Mouse (Mus musculus) hindbrain, postnatal 0 days (tissue): ENCODE results near the gene Sec24a. TPM values are rescaled to one million over a fixed set of nuclear protein-coding genes. Genes with fewer than 3 reads are reported as not detected.
"Not testable (repeated sequence)": the region's sequence is repeated elsewhere in the genome, so short reads cannot be mapped to it uniquely, and the experiment has no call there.

ENCODE experiments used
- ATAC-seq: fragments of 200-750 bp; cut with Nextera tagmentation; 2 replicates; pipeline ENCODE4 v1.8.0; 2017; ENCODE audit warnings: mild to moderate bottlenecking, moderate TSS enrichment, moderate library complexity
- DNase-seq: peaks from one replicate; pipeline ENCODE4 v3.0.0-alpha.2; 2015; ENCODE audit warnings: low spot score
- H3K27ac ChIP-seq: fragments of 300-500 bp; sonication (generic); 2 replicates; pipeline ENCODE4 v1.5.1; 2014; ENCODE audit warnings: mild to moderate bottlenecking
- H3K27me3 ChIP-seq: fragments of 300-500 bp; sonication (generic); 2 replicates; pipeline ENCODE4 v1.6.1; 2014; ENCODE audit warnings: low read length, mixed read lengths; ENCODE audit not compliant: insufficient read depth
- H3K36me3 ChIP-seq: fragments of 300-500 bp; sonication (generic); 2 replicates; pipeline ENCODE4 v1.6.1; 2014; ENCODE audit warnings: low read length, mixed read lengths; ENCODE audit not compliant: insufficient read depth
- H3K4me1 ChIP-seq: fragments of 300-500 bp; sonication (generic); 2 replicates; pipeline ENCODE4 v1.6.1; 2014; ENCODE audit warnings: antibody characterized with exemption, low read length, mixed read lengths; ENCODE audit not compliant: insufficient read depth
- H3K4me2 ChIP-seq: fragments of 300-500 bp; sonication (generic); 2 replicates; pipeline ENCODE4 v1.6.1; 2014; ENCODE audit warnings: low read depth, mild to moderate bottlenecking, low read length, moderate library complexity, mixed read lengths
- H3K4me3 ChIP-seq: fragments of 300-500 bp; sonication (generic); 2 replicates; pipeline ENCODE4 v1.5.1; 2014; ENCODE audit warnings: low read length
- H3K9ac ChIP-seq: fragments of 300-500 bp; sonication (generic); replicated peaks from 2 replicates; pipeline ENCODE4 v1.6.1; 2014; ENCODE audit warnings: mild to moderate bottlenecking, low read length, moderate library complexity, mixed read lengths
- H3K9me3 ChIP-seq: fragments of 300-500 bp; sonication (generic); 2 replicates; pipeline ENCODE4 v1.6.1; 2016; ENCODE audit warnings: low read length, mixed read lengths
- CTCF ChIP-seq: IDR thresholded peaks from 2 replicates; pipeline ENCODE4 v1.5.1; 2016; ENCODE audit warnings: antibody characterized with exemption, control low read depth, low read depth
- WGBS: fragments of 180-500 bp; shearing (Covaris S2); extraction: QIAGEN DNeasy Blood & Tissue Kit; methylation state at CpG from one replicate; pipeline ENCODE4 v1.1.7; 2014; 5-methylcytosine and 5-hydroxymethylcytosine counted together
- polyA plus RNA-seq: library from polyadenylated mRNA; unstranded; fragments of >200 nt; fragmentation: Nextera tagmentation; extraction: Ambion mirVana; gene quantifications from 2 replicates; pipeline ENCODE4 v1.2.1, GENCODE M21; 2015
- total RNA-seq: library from RNA; depleted of rRNA; stranded (reverse); fragments of >200 nt; gene quantifications from 2 replicates; pipeline ENCODE4 v1.2.3, GENCODE M21; 2014

Gene Sec24a
- total and polyA plus RNA-seq, 2 experiments from 2014 or later = 10.6 to 13.9 TPM

DNA sequence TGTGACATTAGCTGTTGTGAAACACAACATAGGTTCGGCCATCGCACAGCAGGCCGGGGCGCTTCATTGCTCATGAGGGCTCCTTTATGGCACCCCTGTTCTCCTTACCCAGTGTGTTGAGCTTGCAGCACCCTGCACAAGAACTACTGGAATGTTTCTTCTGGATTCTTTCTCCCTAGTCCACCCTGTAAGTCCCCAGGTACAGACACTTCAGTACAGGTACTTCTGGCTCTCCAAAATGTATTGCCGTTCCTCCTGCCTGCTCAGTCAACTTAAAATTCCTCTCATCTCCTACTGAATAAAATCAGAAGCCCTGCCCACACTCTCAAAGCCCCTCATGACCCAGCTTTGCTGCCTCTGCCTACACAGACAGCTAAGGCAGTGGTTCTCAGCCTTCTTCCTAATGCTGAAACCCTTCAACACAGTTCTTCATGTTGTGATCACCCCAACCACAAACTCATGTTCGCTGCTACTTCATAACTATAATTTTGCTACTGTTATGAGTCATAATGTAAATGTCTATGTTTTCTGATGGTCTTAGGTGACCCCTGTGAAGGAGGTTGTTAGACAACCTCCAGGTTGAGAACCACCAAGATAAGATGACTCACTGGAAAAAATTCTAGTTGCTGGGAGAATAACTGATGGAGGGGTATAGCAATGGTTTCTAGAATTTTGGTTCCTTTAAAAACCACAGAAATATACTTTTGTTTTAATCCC lies 3.3 kb downstream of the Sec24a start:
- ATAC-seq (no peak), DNase-seq (no peak)
- Histone ChIP-seq H3K27ac (no peak overlapping the region), H3K9me3 (no peaks in the 10 kb centered on the region), H3K27me3 (no peaks in the 10 kb centered on the region), H3K36me3 (no peaks in the 10 kb centered on the region), H3K4me2 (no peak overlapping the region), H3K4me1 (peaks cover 23% of the 10 kb centered on the region), H3K9ac (no peak overlapping the region), H3K4me3 (no peak overlapping the region)
- WGBS = 86% methylated on average over 6 of the region's 6 CpGs
- TF ChIP-seq CTCF = no peak

DNA sequence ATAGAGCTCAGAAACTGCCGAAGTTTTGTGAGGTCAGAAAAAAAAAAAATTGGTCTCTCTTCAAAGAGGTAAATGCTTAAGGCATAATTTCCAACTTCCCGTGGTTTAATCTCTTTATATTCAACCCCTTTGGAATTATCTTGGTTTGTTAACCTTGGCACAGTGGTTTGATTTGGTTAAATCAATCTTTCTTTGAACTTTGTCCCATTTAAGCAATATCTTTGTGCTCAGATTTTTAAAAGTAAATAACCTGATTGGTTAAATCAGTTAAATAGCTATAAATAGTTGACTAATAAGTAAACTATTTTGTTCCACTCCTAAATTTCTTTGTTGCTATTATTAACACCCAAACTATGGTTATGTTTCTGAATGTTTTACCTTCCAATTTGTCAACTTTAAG lies 4.2 kb downstream of the Sec24a start:
- no peak for TF ChIP-seq CTCF
- 84% methylated on average over 2 of the region's 2 CpGs for WGBS
- no peak for DNase-seq

DNA sequence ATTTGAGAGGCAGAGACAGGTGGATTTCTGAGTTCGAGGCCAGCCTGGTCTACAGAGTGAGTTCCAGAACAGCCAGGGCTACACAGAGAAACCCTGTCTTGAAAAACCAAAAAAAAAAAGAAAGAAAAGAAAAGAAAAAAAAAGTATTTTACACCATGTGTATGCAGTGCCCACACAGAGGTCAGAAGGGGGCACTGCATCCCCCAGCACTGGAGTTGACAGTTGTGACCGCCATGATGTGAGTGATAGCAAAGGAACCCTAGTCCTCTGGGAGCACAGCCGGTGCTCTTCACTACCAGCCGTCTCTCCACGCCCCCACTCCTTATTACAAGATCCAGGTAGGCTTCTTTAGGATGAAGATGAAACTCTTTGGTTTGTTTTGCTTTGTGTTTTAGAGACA lies 5.2 kb downstream of the Sec24a start:
- 88% methylated on average over 5 of the region's 5 CpGs for WGBS
- DNase-seq, H3K9ac ChIP-seq, H3K27me3 ChIP-seq, H3K27ac ChIP-seq, H3K4me3 ChIP-seq, H3K9me3 ChIP-seq, H3K4me2 ChIP-seq, H3K36me3 ChIP-seq, ATAC-seq: not testable (repeated sequence)
- H3K4me1 ChIP-seq = peaks cover 21% of the 10 kb centered on the region

More for the DNA sequence above, 4.2 kb downstream of the Sec24a start:
- Histone ChIP-seq H3K36me3 (no peaks in the 10 kb centered on the region), H3K9me3 (no peaks in the 10 kb centered on the region), H3K4me2 (no peak overlapping the region), H3K4me1 (peaks cover 22% of the 10 kb centered on the region), H3K27me3 (no peaks in the 10 kb centered on the region), H3K4me3 (no peak overlapping the region), H3K27ac (no peak overlapping the region), H3K9ac (no peak overlapping the region)
- ATAC-seq = no peak

DNA sequence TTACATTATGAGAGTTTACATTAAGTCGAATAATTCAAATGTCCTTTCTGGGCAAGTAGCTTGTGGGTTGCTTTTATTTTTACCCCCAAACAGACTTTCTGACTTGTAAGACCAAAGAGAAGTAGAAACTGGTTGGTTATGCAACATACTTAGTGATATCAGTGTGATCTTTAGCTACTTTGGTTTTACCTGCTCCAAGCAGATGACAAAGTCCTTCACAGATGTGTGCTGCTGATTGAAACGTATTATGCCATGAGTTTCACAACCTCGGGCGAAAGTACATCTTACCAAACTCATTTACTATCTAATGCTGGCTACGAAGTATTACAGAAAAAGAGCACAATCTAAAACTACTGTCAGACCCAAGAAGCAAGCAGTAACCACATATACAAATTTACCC lies 5.8 kb downstream of the Sec24a start:
- Histone ChIP-seq H3K9me3 (no peaks in the 10 kb centered on the region), H3K4me3 (no peak overlapping the region), H3K36me3 (no peaks in the 10 kb centered on the region), H3K9ac (no peak overlapping the region), H3K4me1 (peaks cover 17% of the 10 kb centered on the region), H3K27me3 (no peaks in the 10 kb centered on the region), H3K4me2 (no peak overlapping the region), H3K27ac (no peak overlapping the region)
- 93% methylated on average over 5 of the region's 5 CpGs for WGBS
- DNase-seq (no peak), ATAC-seq (no peak)
- no peak for TF ChIP-seq CTCF

DNA sequence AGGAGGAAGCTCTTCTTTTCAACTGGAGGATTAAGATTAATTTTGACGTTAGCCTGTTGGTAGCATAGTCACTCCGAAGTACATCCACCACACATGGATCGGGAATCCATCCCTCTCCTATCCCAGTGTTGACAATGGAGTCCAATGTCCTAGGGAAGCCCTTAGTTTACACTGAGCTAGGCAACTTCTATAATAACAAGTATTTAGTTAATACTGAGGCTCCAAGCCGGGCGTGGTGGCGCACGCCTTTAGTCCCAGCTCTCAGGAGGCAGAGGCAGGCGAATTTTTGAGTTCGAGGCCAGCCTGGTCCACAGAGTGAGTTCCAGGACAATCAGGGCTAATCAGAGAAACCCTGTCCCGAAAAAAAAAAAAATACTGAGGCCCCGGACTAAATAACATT lies 6.4 kb downstream of the Sec24a start:
- Histone ChIP-seq H3K9me3 (no peaks in the 10 kb centered on the region), H3K27me3 (no peaks in the 10 kb centered on the region), H3K36me3 (no peaks in the 10 kb centered on the region), H3K9ac (peak overlapping the region; percentile 89), H3K27ac (peak overlapping the region; percentile 74; the same call in 1 of the 2 replicates), H3K4me2 (peak overlapping the region; percentile 67), H3K4me3 (peak overlapping the region; percentile 78), H3K4me1 (peaks cover 17% of the 10 kb centered on the region)
- 79% methylated on average over 11 of the region's 11 CpGs for WGBS
- no peak for TF ChIP-seq CTCF
- no peak for ATAC-seq
- DNase-seq = no peak

DNA sequence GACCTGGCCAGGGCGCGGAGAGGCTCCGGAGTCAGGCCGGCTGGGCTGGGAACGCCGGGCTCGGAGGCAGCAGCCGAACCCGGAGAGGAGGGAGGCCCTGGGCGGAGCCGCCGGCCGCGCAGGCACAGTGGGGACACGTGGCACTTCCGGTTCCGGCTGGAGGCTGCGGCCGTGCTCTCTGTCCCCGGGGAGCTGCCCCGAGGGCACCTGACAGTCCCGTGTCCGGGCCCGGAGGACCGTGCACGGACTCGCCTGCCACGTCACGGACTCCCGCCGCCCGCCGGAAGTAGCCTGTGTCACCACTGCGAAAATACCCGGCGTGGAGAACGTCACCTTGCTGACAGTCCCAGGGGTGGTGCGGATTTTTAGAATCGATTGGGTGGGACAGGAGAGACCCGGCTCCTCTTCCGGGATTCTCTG lies 7.1 kb downstream of the Sec24a start:
- TF ChIP-seq CTCF = no peak
- H3K4me3 ChIP-seq = peak overlapping the region; percentile 78
- 1% methylated on average over 41 of the region's 41 CpGs for WGBS
- H3K4me1 ChIP-seq = peaks cover 17% of the 10 kb centered on the region
- peak; percentile 99 for ATAC-seq
- peak; percentile 96 for DNase-seq
- H3K4me2 ChIP-seq = peak overlapping the region; percentile 67
- no peaks in the 10 kb centered on the region for H3K36me3 ChIP-seq
- H3K27ac ChIP-seq = peak overlapping the region; percentile 74
- H3K9ac ChIP-seq = peak overlapping the region; percentile 89
- H3K27me3 ChIP-seq = no peaks in the 10 kb centered on the region
- no peaks in the 10 kb centered on the region for H3K9me3 ChIP-seq

DNA sequence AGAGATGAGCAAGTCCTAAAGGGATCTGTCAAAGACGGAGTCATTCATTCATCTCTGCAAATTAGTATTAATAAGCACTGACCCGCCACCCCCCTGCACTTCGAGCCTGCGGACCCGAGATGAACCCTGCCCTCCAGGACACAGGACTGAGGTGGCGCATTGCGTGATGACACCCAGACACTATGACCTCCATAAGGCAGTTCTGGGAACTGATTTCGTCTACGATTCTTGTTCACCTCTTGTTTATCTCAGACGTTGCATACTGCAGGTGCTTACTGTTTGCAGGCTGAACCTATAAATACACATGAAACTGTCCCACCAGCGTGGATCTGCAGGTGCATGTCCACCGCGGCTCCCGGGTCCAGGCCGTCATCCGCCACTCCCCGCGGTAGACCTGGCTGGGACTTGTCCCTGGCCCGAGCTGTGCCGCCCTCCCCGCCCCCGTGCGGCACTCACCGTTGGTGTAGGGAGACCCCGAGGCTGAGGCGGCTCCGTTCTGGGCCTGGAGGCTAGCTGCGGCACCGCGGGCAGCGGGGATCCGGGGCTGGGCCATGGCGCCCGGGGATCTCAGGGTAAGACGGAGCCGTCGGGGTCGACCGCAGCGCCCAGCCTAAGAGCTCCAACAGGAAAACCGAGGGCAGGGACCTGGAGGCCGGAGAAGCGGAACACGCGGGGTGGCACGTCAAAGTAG lies 7.7 kb downstream of the Sec24a start:
- Histone ChIP-seq H3K27ac (peak overlapping the region; percentile 74), H3K4me3 (peak overlapping the region; percentile 78), H3K9me3 (no peaks in the 10 kb centered on the region), H3K27me3 (no peaks in the 10 kb centered on the region), H3K9ac (peak overlapping the region; percentile 89), H3K4me2 (peak overlapping the region; percentile 67), H3K4me1 (peaks cover 17% of the 10 kb centered on the region), H3K36me3 (no peaks in the 10 kb centered on the region)
- TF ChIP-seq CTCF = peak; percentile 31; the same call in 1 of the 2 replicates
- 1% methylated on average over 46 of the region's 46 CpGs for WGBS
- ATAC-seq (peak; percentile 71), DNase-seq (peak; percentile 32)

DNA sequence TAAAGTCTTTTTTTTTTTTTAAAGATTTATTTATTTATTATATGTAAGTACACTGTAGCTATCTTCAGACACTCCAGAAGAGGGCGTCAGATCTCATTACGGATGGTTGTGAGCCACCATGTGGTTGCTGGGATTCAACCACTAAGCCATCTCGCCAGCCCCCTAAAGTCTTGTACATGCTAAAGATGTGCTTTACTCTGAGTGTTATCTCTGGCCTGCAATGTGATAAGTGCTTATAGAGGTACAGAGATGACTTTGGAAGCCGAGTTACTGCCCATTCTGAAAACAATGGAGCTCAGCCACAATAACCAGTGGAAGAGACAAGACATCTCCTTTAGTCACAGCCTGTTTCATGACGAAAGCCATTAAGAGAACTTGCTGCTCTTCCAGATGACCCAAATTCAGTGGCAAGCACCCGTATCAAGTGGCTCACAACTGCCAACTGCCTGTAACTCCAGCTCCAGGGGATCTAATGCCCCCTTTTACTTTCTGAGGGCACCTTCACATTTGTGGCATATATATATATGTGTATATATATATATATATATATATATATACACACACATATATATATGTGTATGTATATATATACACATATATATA lies 11.7 kb downstream of the Sec24a start:
- H3K4me3 ChIP-seq, DNase-seq, H3K36me3 ChIP-seq, H3K27me3 ChIP-seq, ATAC-seq, H3K4me2 ChIP-seq, H3K27ac ChIP-seq, H3K9ac ChIP-seq, H3K9me3 ChIP-seq: not testable (repeated sequence)
- 70% methylated on average over 6 of the region's 6 CpGs for WGBS
- peaks cover 14% of the 10 kb centered on the region for H3K4me1 ChIP-seq
